Mouse (Mus musculus) v-Abl transformed pro-B cells (cell line): ENCODE data around the gene Ptprk.

ENCODE experiments used
- in situ Hi-C, 2 experiments: fragments of 400-800 bp; cut with MboI; formaldehyde crosslinking; loops; one replicate each; pipeline ENCODE4 v1.15.1; 2025; ENCODE audit not compliant: unreplicated experiment in 2 of 2

Ptprk gene

DNA sequence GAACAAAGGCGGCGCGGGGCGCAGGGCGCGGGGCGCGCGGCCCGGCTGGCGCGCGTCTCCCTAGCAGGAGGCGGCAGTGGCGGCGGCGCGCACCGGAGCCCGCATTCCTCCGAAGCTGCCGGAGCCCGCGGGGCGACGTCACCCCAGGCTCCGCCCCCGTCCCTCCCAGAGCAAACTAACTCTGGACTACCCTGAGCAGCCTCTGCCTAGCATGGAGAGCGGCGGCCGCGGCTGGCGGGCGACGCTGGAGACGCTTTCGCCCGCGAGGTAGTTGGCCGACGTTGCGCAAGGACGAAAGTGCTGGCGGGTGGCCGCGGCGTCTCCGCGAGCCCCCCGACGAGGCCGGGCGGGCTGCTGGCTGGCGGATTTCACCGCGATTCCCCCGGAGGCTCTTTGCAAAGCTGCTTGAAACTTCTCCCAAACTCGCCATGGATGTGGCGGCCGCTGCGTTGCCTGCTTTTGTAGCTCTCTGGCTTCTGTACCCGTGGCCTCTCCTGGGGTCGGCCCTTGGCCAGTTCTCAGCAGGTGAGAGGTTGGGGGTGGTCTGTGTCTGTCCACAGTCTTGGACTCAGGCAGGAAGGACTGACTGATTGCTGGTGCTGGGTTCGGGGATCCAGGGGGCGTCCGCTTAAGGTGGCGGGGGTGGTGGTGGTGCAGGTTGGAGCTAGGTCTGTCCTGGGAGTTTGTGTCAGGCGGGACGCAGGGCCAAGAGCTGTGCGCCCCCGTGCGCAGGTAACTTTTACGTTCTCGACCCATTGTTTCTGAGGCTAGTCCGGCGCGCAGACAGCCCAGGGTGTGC, at the start of gene Ptprk:
Gene Ptprk, plus strand, starts transcription at position 168 of the 799 bp plus-strand sequence.
- in situ Hi-C loops: no loop called here

- in situ Hi-C loops: no loop called here
Observed at GRCm38 (mm10) chr10:28027791-28028190, 46.8 kb upstream of the Ptprk start.

DNA sequence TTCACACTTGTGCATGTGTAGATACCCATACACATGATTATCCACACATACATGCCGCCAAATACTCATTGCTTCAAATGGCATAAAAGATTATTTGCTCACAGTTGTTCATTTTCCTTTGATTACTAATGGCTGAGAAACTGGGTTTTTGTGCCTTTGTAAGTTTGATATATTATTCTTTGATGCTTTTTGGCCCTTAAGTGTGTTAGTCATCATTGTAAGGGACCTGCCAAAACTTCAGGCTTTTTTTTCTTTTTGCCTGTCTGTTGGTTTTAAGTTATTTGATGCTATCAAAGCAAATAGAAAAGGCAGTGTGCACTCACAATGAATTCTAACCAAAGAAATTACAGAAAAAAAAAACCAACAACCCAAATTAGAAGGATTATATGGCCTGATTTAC, 38.2 kb upstream of the Ptprk start:
- in situ Hi-C loops: no loop called here

- in situ Hi-C loops: no loop called here
Observed at GRCm38 (mm10) chr10:28054764-28055163, 19.9 kb upstream of the Ptprk start.

DNA sequence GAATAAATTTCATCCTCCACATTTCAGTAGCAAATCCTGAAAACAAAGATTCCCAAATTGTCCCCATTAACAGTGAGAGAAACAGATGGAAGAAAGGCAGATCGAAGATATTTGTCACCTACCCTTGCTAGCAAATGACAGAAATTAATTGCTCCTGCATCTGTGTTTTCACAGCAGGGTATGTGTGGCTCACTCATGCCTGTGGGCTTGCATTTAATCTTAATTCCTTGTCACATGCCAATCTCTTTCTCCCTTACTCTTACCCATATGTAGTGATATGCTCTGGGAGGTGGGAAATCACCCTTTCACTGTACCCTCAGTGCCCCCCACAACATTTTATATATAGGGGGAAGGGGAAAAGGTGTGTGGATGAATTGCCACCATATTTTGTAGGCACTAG, 15.4 kb upstream of the Ptprk start:
- in situ Hi-C loops: no loop called here

- in situ Hi-C loops: no loop called here
Observed at GRCm38 (mm10) chr10:28067997-28068396, 6.6 kb upstream of the Ptprk start.

DNA sequence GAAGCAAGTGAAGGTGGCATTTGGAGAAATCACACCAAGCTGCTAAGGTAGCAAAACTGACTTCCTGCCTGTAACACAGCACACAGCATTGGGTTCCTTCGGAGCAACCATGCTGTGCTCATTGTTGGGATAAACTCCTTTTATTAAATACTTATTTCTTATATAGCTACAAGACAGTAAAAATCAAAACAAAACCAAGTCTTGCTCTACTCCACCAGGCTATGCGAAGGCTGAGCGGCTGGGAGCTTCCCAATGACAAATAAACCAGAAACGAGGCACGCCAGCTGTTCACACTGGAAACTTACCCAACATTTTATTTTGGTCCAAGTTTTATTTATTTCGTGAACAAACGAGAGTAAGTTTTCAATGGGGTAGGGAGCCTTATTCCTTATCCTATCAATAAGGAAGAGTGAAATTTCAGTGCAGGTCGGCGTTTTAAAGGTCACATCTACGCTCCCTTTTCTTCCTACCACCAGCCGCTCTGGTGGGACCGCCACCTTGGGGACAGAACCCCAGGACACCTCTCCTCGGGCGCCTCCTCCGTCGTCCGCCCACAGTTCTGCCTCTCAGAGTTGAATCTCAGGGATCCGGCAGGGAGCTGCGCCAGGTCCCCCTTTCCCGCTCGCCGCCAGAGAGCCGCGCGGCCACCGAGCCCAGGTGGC, 498 bp upstream of the Ptprk start:
- in situ Hi-C loops: no loop called here

- in situ Hi-C loops: no loop called here
Observed at GRCm38 (mm10) chr10:28075491-28076035, 943 bp downstream of the Ptprk start.

DNA sequence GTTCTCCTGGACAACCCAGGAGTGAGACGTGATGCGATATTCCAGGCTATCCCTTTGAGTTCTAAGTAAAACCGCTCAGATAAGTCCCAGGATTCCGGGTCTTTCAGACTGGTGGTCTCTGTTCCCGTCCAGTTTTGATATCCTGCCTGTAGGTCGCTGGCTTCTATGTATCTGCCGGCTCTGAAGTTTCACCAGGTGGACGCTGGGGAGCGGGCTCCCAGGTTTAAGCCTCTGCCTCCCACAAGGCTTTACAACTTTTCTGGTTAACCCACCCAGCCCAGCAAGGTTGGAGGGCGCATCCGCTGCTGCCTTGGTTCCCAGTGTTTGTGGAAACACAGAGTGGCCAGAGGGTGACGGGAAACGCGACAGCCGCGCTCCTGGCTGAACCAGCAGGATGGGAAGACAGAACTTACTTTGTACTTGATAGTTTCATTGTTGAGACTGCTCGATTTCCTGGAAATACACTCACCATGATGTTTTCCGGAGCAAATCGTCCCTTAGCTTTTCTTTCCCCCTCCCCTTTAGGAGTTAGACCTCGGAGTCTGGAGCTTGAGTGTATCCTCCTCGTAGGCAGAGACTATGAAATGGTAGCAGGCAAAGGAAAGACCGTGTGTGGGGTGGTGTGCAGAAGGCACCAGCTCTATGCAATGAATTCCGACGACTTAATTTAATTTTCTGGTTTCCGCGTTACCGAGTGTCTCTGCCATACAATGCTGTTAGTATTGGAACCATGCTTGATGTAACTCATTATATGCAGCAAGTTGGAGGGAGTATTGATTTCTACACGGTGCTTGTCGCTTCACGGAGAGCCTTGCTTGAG, 1.6 kb downstream of the Ptprk start:
- in situ Hi-C loops: no loop called here

- in situ Hi-C loops: no loop called here
Observed at GRCm38 (mm10) chr10:28078270-28078669, 3.6 kb downstream of the Ptprk start.

- in situ Hi-C loops: no loop called here
Observed at GRCm38 (mm10) chr10:28081221-28081620, 6.6 kb downstream of the Ptprk start.

DNA sequence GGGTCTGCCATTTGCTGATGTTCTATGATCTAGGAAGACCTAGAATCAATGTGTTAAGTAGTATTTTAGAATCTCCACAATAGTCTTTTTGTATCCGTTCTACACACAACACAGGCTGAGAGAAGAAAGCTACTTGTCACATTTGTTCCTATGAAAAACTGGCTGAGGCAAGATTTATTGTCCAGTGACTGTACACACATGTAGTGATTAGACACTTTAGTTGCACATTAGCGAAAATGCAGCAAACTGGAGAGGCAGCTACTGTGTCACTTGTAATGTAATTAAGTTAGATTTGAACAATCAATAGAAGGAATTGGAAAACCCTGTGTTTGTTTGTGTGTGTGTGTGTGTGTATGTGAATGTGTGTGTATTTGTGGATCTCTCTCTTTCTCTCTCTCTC, 8.6 kb downstream of the Ptprk start:
- in situ Hi-C loops: no loop called here

- in situ Hi-C loops: no loop called here
Observed at GRCm38 (mm10) chr10:28083625-28084024, 9.0 kb downstream of the Ptprk start.

DNA sequence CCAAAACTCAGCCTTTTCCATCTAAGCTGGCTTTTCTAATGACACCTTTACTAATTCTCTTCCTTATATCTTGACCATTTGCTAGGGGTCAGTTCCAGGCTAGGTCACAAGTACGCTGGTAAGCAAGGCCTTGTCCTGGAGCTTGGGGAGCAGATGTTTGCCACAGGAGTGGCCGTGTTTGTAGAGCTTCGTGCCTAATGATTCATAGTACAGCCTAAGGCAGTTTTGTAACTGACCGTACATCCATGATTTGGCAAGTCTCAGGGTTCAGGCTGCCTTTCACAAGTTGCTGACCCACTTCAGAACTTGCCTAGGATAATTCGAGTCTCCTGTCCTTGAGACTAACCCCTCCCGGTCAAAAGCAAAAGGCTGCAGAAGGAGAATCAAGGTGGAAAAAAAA, 12.7 kb downstream of the Ptprk start:
- in situ Hi-C loops: no loop called here

DNA sequence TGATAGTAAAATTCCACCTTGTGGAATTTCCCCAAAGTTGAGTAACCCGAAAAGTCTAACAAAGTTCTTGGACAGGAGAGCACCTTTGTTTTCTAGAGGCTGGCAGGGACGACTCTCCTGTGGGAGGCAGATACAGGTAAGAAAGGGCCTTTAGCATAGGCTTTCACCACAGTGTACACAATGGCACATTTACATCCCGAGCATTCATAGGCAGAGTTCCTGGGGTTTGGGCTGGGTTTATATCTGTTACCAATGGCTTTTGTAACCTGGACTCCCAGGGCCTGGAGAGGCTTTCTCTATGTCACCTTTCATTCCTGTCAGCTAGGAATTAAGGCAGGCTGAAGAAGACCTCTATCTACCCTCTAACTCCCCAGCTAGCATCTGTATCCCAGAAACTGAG, 13.1 kb downstream of the Ptprk start:
- in situ Hi-C loops: no loop called here

DNA sequence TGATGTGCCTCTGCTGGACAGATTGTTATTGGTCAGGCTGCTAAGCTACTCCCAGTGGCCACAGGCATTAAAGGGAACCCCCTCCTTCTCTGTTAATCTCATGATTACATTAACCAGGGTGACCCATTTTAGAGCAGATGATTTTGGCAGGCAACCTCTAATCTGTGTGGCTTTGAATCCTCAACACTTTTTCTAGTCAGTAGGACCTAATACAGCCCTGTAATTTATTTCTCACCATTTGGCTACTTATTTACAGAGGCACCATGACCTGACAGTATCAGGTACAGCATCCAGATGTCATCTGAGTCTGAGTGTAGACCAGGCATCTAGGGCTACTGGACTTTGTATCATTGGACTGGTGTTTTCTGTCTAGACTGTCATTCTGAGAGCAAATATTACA, 21.4 kb downstream of the Ptprk start:
- in situ Hi-C loops: no loop called here

DNA sequence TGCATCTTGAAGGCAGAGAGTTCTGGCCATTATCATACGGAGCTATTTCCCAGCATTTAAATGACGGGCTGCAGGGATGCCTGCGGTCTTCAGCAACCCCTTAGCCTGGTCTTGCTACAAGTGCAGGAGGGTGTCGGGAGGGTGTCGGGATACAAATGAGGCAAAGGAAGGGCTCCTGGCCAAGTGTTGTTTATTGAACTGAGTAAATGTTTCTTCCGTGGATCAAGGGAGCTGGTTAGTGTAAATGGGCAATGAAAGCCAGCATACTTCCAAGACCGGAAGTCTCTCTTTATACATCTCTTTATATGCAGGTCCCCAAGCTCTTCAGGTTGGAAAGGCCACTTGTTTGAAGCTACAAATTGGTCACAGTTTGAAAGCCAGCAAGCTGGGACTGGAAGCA, 23.0 kb downstream of the Ptprk start:
- in situ Hi-C loops: no loop called here

GRCm38 (mm10) chr10:28098923-28099322, 24.3 kb downstream of the Ptprk start:
- in situ Hi-C loops: no loop called here

DNA sequence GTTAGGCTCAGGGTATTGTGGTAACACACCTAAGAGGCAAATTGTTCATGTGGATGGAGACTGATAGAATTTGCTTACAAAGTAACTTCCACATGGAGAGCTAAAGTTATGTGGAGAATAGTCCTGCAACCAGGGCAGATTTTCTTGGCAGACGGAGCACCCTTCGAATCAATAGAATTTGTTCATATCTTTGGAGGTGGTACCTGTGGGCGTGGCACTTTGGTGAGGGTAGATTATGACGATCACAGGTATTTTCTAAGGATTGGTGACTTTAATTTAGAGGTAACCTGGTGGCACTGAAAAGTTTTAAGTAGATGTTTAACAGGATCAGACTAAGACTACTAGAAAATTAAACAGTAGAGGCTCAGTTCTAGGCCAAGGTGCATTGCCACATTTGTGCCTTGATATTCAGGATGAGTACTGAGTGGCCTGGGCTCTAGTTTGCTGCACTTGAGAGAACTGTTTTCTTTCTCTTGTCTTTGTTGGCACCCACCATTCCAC, 28.8 kb downstream of the Ptprk start:
- in situ Hi-C loops: no loop called here

- in situ Hi-C loops: no loop called here
Observed at GRCm38 (mm10) chr10:28103924-28104323, 29.3 kb downstream of the Ptprk start.

DNA sequence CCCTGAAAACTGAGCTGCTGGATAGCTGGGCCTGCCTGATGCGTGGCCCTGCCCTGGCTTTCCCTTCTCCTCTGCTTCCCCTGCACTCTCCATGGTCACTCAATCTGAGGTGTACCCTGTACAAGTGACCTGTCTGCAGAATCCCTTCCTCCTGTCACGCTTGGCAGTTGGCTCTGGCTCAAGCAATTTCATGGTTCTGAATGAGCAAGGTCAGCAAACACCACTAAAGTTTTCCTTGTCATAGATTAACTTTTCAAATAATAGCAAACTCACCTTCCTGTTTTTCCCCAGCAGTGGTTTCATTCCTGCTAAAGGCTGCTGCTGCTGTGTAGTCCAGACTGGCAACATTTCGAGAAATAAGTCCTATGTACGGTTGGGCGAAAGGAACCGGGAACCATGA, 30.6 kb downstream of the Ptprk start:
- in situ Hi-C loops: no loop called here
